ENCODE assay signal across 33 mouse cellular contexts in genomic region chr10:19638851-19639250, GRCm38 (mm10). TPM values are rescaled to one million over a fixed set of nuclear protein-coding genes. Genes with fewer than 3 reads are reported as not detected.
"Had no signal": no experiment of that assay in that cellular context is flagged by ENCODE, and none has a peak within 500 bp of the region (broad histone marks: within the 10 kb centered on the region; RNA-seq: fewer than 3 reads in every experiment).

No protein-coding gene starts in this region.

- H3K36me3 ChIP-seq: embryonic facial prominence, embryonic 10.5 days; embryonic facial prominence, embryonic 12.5 days; embryonic facial prominence, embryonic 13.5 days; embryonic facial prominence, embryonic 15.5 days; forebrain, embryonic 10.5 days; forebrain, embryonic 12.5 days; forebrain, embryonic 15.5 days had no signal

- H3K27me3 ChIP-seq: embryonic facial prominence, embryonic 12.5 days; embryonic facial prominence, embryonic 13.5 days; embryonic facial prominence, embryonic 15.5 days; forebrain, embryonic 12.5 days; forebrain, embryonic 13.5 days; forebrain, embryonic 15.5 days had no signal

- H3K4me3 ChIP-seq: embryonic facial prominence, embryonic 10.5 days; embryonic facial prominence, embryonic 12.5 days; embryonic facial prominence, embryonic 13.5 days; embryonic facial prominence, embryonic 15.5 days; erythroblast, embryonic 14.5 days; forebrain, embryonic 10.5 days; forebrain, embryonic 12.5 days; forebrain, embryonic 13.5 days; forebrain, embryonic 15.5 days; gastrocnemius, adult 2 months; heart, adult 2 months had no signal

- DNase-seq: cerebellum, adult 2 months; cerebellum, adult 8-10 months; cerebellum, adult 9-10 months; cerebellum, adult 9-11 months; cerebellum, postnatal 10 days; cerebellum, postnatal 14 days; cerebellum, postnatal 25 days; cerebellum, postnatal 36 days; embryo, embryonic 11 days; forebrain, postnatal 0 days; gastrocnemius, adult 2 months; gastrocnemius, postnatal 10 days; gastrocnemius, postnatal 14 days; gastrocnemius, postnatal 25 days; gastrocnemius, postnatal 36 days; heart, adult 11 months; heart, adult 18-20 months; heart, adult 2 months had no signal

- H3K27ac ChIP-seq: embryonic facial prominence, embryonic 10.5 days; embryonic facial prominence, embryonic 12.5 days; embryonic facial prominence, embryonic 13.5 days; embryonic facial prominence, embryonic 15.5 days; forebrain, embryonic 10.5 days; forebrain, embryonic 12.5 days; forebrain, embryonic 13.5 days; forebrain, embryonic 15.5 days; gastrocnemius, adult 2 months; heart, adult 2 months had no signal

- H3K4me1 ChIP-seq: embryonic facial prominence, embryonic 10.5 days; embryonic facial prominence, embryonic 12.5 days; embryonic facial prominence, embryonic 13.5 days; embryonic facial prominence, embryonic 15.5 days; forebrain, embryonic 10.5 days; forebrain, embryonic 12.5 days; forebrain, embryonic 13.5 days; forebrain, embryonic 15.5 days had no signal

- H3K9me3 ChIP-seq: embryonic facial prominence, embryonic 10.5 days; embryonic facial prominence, embryonic 12.5 days; embryonic facial prominence, embryonic 13.5 days; embryonic facial prominence, embryonic 15.5 days; forebrain, embryonic 10.5 days; forebrain, embryonic 12.5 days; forebrain, embryonic 13.5 days; forebrain, embryonic 15.5 days had no signal

- ATAC-seq: forebrain, embryonic 13.5 days; forebrain, embryonic 14.5 days; forebrain, embryonic 15.5 days; forebrain, embryonic 16.5 days; forebrain, postnatal 0 days had no signal

- H3K4me2 ChIP-seq: embryonic facial prominence, embryonic 12.5 days; embryonic facial prominence, embryonic 13.5 days; embryonic facial prominence, embryonic 15.5 days; forebrain, embryonic 12.5 days; forebrain, embryonic 13.5 days; forebrain, embryonic 15.5 days had no signal

- H3K9ac ChIP-seq: embryonic facial prominence, embryonic 12.5 days; embryonic facial prominence, embryonic 13.5 days; embryonic facial prominence, embryonic 15.5 days; forebrain, embryonic 12.5 days; forebrain, embryonic 13.5 days; forebrain, embryonic 15.5 days; forebrain, postnatal 0 days had no signal

RNA-seq across cellular contexts. Expression of gene Il22ra2, which starts 17.1 kb away (rescaled TPM):
- polyA plus RNA-seq: cerebellum, adult 2 months; cortical plate, adult 2 months; embryonic facial prominence, embryonic 10.5 days; embryonic facial prominence, embryonic 11.5 days; embryonic facial prominence, embryonic 12.5 days; embryonic facial prominence, embryonic 13.5 days; erythroblast, embryonic 14.5 days; forebrain, embryonic 10.5 days; forebrain, embryonic 11.5 days; forebrain, embryonic 12.5 days; forebrain, embryonic 13.5 days; forebrain, embryonic 14.5 days; forebrain, embryonic 15.5 days; forebrain, embryonic 16.5 days; forebrain, postnatal 0 days; frontal cortex, adult 2 months; heart, adult 2 months had no signal
